Mouse (Mus musculus) forebrain, embryonic 16.5 days (tissue): Measurements from ENCODE around the gene Hist1h1d. TPM values are rescaled to one million over a fixed set of nuclear protein-coding genes. Genes with fewer than 3 reads are reported as not detected.

Experiments
- ATAC-seq: fragments of 200-750 bp; cut with Nextera tagmentation; 2 replicates; pipeline ENCODE4 v1.8.0; 2017; ENCODE audit warnings: mild to moderate bottlenecking, moderate library complexity
- H3K27ac ChIP-seq: fragments of 300-500 bp; sonication (generic); 2 replicates; pipeline ENCODE4 v1.5.1; 2014; ENCODE audit warnings: low read length, control low read depth
- H3K27me3 ChIP-seq: fragments of 300-500 bp; sonication (generic); replicated peaks from 2 replicates; pipeline ENCODE4 v1.6.1; 2014; ENCODE audit warnings: low read length; ENCODE audit not compliant: control insufficient read depth, insufficient read depth
- H3K36me3 ChIP-seq: fragments of 300-500 bp; sonication (generic); 2 replicates; pipeline ENCODE4 v1.6.1; 2014; ENCODE audit not compliant: control insufficient read depth, insufficient read depth
- H3K4me1 ChIP-seq: fragments of 300-500 bp; sonication (generic); replicated peaks from 2 replicates; pipeline ENCODE4 v1.6.1; 2014; ENCODE audit warnings: low read length; ENCODE audit not compliant: control insufficient read depth, insufficient read depth
- H3K4me2 ChIP-seq: fragments of 300-500 bp; sonication (generic); 2 replicates; pipeline ENCODE4 v1.6.1; 2014; ENCODE audit warnings: mild to moderate bottlenecking, low read length, control low read depth
- H3K4me3 ChIP-seq: fragments of 300-500 bp; sonication (generic); replicated peaks from 2 replicates; pipeline ENCODE4 v1.5.1; 2014; ENCODE audit warnings: mild to moderate bottlenecking, low read length, control low read depth
- H3K9ac ChIP-seq: fragments of 300-500 bp; sonication (generic); replicated peaks from 2 replicates; pipeline ENCODE4 v1.6.1; 2014; ENCODE audit warnings: low read depth, low read length, control low read depth
- H3K9me3 ChIP-seq: fragments of 300-500 bp; sonication (generic); 2 replicates; pipeline ENCODE4 v1.6.1; 2016; ENCODE audit warnings: low read length; ENCODE audit not compliant: control insufficient read depth
- WGBS: fragments of 180-500 bp; shearing (Covaris S2); extraction: QIAGEN DNeasy Blood & Tissue Kit; methylation state at CpG from one replicate; pipeline ENCODE4 v1.1.7; 2014; 5-methylcytosine and 5-hydroxymethylcytosine counted together
- polyA plus RNA-seq: library from polyadenylated mRNA; unstranded; fragments of >200 nt; fragmentation: Nextera tagmentation; extraction: Ambion mirVana; gene quantifications from 2 replicates; pipeline ENCODE4 v1.2.1, GENCODE M21; 2015

Gene Hist1h1d
- polyA plus RNA-seq, 1 experiment from 2014 or later = 0.22 TPM

DNA sequence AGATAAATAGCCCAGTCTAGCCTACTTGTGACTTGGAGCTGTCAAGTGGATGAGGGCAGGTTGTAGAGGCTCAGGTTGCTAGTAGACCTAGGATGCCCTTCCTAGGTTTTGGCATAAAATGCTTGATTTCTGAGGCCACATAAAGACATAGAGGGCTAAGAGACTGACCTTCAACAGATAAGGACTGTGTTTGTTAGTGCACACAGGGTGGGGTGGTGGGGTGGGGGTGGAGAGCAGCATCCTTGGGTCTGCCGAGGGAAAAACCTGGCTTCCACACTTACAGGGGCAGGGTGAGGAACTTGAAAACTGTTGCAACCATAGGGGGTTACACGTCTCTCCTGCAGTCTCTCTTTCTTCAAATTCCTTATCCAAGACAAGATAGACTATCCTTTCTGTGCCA is 42.1 kb downstream of the Hist1h1d start:
- Histone ChIP-seq H3K4me1 (no peaks in the 10 kb centered on the region), H3K4me3 (no peak overlapping the region), H3K27me3 (no peaks in the 10 kb centered on the region), H3K9ac (no peak overlapping the region), H3K9me3 (no peaks in the 10 kb centered on the region), H3K36me3 (no peaks in the 10 kb centered on the region), H3K4me2 (no peak overlapping the region), H3K27ac (no peak overlapping the region)
- 85% methylated on average over 2 of the region's 2 CpGs for WGBS
- no peak for ATAC-seq

DNA sequence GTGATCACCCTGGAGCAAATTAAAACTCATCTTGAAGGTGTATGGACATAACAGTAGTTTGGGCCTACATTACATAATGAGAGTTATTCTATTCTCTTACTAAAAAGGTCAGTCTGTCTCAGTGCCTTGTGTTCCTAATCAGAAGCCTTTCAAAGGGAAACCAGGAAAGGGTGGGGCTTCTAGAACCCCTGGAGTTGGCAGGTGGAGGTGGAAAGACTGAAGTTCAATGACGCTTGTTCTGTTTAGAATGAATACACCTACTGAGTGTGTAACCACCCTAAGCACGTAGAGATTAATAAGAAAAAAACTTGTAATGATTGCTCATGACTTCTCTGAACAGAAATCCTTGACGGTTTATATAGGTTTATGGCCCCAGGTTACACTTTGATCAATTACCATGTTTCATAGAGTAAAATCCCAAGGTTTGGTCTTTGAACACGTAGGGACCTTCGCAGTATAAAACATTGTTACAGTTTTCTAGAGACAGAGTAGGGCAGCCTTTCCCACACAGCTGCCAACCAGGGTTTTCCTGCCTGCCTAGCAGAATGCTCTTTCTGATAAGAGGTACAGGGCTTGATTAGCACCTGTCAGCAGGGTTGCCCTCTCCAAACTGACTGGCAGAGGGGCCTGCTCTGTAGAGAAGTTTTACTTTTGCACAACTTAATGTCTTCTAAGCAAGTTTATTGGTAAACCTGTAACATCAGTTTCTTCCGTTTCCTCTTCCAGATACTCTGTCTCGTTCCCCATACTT is 42.7 kb downstream of the Hist1h1d start:
- Histone ChIP-seq H3K4me2 (no peak overlapping the region), H3K27ac (no peak overlapping the region), H3K4me1 (no peaks in the 10 kb centered on the region), H3K9ac (no peak overlapping the region), H3K9me3 (no peaks in the 10 kb centered on the region), H3K27me3 (no peaks in the 10 kb centered on the region), H3K4me3 (no peak overlapping the region), H3K36me3 (no peaks in the 10 kb centered on the region)
- WGBS = 89% methylated on average over 7 of the region's 7 CpGs
- no peak for ATAC-seq

DNA sequence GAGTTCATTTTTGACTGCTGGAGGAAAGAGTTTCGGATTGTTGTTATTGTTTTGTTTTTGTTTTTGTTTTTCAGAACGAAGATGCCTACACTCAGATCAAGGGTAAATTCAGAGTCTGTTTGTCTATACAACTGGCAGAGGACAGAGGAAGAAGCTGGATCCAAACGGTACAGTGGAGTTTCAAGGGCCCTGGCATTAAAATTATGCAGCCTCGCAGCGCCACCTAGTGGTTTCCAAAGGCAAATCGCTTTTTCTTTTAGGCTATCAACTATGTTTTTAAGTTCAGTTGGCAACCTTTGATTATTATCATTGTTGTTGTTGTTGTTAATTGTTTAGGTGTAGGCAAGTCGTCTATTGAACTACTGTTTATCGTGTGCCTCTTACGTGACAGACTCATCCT is 44.9 kb downstream of the Hist1h1d start:
- Histone ChIP-seq H3K9me3 (no peaks in the 10 kb centered on the region), H3K4me2 (no peak overlapping the region), H3K4me3 (no peak overlapping the region), H3K9ac (no peak overlapping the region), H3K36me3 (no peaks in the 10 kb centered on the region), H3K27me3 (no peaks in the 10 kb centered on the region), H3K4me1 (no peaks in the 10 kb centered on the region), H3K27ac (no peak overlapping the region)
- 8% methylated on average over 9 of the region's 9 CpGs for WGBS
- ATAC-seq = no peak

DNA sequence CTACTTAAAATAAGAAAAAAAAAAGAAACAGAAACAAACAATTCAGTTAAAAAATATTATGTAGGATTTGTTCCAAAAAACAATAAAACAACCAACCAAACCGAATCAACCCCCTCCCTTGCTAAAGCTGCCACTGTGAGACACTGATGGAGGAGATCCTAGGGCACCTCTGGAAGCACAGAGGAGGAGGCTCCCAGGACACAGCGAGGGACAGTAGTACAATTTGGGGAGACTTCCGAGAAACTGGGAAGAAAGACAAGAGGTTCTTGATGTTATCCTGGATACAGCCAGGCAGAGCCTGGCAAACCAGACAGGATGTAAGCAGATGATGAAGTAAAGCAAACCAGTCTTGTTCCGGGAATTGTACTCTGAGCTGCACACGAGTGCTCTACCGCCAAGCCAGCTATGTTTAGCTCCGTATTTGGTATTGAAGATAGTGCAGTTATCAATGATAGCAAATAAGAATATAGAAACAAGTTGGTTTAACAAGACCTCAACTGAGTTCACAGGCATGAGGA is 50.2 kb downstream of the Hist1h1d start:
- H3K9me3 ChIP-seq = no peaks in the 10 kb centered on the region
- H3K4me3 ChIP-seq = no peak overlapping the region
- 86% methylated on average over 7 of the region's 7 CpGs for WGBS
- H3K4me2 ChIP-seq = no peak overlapping the region
- no peak overlapping the region for H3K9ac ChIP-seq
- no peaks in the 10 kb centered on the region for H3K36me3 ChIP-seq
- no peak overlapping the region for H3K27ac ChIP-seq
- H3K27me3 ChIP-seq = no peaks in the 10 kb centered on the region
- no peak for ATAC-seq
- no peaks in the 10 kb centered on the region for H3K4me1 ChIP-seq

DNA sequence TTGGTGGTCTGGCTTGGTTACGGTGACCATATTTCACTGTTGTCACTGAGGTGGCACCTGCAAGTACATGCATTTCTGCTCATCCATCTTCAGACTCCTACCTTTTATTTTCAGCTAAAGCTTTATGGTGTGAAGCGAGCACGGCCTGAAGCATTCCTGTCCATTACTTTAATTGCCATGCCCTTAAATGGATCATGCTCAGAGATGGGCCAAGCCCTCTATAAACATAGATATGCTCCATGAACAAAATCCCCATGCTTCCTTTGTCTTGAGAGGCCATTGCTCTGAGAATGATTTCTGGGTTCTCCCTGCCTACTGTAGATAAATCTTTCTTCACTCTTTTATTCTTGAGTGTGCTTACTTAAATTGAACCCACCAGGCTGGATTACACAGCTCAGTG is 51.4 kb downstream of the Hist1h1d start:
- Histone ChIP-seq H3K9ac (no peak overlapping the region), H3K36me3 (no peaks in the 10 kb centered on the region), H3K27me3 (no peaks in the 10 kb centered on the region), H3K4me2 (no peak overlapping the region), H3K4me3 (no peak overlapping the region), H3K9me3 (no peaks in the 10 kb centered on the region), H3K4me1 (no peaks in the 10 kb centered on the region), H3K27ac (no peak overlapping the region)
- 91% methylated on average over 3 of the region's 3 CpGs for WGBS
- no peak for ATAC-seq

DNA sequence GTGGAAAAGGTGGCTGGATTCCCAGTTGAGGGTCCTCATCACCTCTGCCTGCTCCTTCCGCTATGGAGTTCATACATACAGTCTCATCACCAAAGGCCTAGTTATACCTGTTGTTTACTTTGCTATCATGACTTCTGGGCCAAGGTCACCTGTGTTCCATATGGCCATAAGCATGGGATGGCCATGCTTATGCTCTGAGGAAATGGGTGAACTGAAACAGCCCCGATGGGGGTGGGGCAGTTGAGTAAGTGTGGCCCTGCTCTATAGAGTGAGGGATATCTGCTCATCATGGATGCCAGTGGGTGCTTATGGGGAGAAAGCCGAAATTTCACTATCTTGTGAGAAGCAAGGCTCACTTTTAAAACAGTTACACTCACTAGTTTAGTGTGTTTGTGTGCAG is 52.0 kb downstream of the Hist1h1d start:
- Histone ChIP-seq H3K27me3 (no peaks in the 10 kb centered on the region), H3K9ac (no peak overlapping the region), H3K4me2 (no peak overlapping the region), H3K4me3 (no peak overlapping the region), H3K9me3 (no peaks in the 10 kb centered on the region), H3K36me3 (no peaks in the 10 kb centered on the region), H3K27ac (no peak overlapping the region), H3K4me1 (no peaks in the 10 kb centered on the region)
- ATAC-seq = no peak
- WGBS = 86% methylated on average over 3 of the region's 3 CpGs

DNA sequence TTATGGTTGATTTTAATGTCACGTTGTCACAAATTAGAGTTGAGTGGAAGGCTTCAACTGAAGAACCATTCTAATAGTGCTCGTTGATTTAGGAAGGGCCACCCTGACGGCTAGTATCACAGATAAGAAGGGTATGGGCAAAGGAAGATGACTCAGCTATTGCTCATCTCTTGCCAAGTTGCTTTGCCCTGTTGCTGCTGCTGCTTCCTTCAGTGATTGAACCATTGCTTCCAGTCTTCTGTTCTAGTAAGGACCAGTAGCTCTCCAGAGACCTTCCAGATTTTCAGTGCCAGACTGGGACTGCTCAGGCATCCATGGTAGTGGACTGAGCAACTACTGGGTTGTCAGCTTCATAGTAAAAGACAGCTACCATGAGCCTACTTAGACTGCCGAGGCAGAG is 56.1 kb downstream of the Hist1h1d start:
- Histone ChIP-seq H3K36me3 (no peaks in the 10 kb centered on the region), H3K27ac (no peak overlapping the region), H3K4me2 (no peak overlapping the region), H3K9me3 (no peaks in the 10 kb centered on the region), H3K9ac (no peak overlapping the region), H3K4me1 (no peaks in the 10 kb centered on the region), H3K4me3 (no peak overlapping the region), H3K27me3 (no peaks in the 10 kb centered on the region)
- 90% methylated on average over 4 of the region's 4 CpGs for WGBS
- no peak for ATAC-seq

DNA sequence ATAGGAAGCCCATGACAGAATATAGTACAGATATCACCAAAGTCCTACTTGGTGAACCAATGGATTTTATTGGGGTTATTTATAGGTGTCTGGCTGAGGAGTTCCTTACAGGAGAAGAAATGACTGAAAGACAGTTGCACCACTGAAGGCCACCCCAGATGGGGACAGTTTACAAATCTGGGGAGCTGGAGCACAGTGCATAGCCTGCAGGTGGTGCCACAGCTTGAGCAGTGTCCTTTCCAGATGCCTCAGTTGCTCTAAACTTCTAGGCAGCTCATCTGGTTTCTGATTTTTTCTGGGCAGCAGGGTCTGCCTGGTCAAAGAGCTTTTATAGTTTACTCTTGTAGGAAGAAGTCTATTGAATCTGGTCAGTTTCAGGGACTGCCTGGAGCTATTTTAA is 56.8 kb downstream of the Hist1h1d start:
- H3K4me1 ChIP-seq = no peaks in the 10 kb centered on the region
- ATAC-seq = no peak
- no peaks in the 10 kb centered on the region for H3K36me3 ChIP-seq
- H3K9ac ChIP-seq = no peak overlapping the region
- H3K27ac ChIP-seq = no peak overlapping the region
- H3K27me3 ChIP-seq = no peaks in the 10 kb centered on the region
- no peak overlapping the region for H3K4me3 ChIP-seq
- H3K4me2 ChIP-seq = no peak overlapping the region
- H3K9me3 ChIP-seq = no peaks in the 10 kb centered on the region
